In the genomic region with DNA sequence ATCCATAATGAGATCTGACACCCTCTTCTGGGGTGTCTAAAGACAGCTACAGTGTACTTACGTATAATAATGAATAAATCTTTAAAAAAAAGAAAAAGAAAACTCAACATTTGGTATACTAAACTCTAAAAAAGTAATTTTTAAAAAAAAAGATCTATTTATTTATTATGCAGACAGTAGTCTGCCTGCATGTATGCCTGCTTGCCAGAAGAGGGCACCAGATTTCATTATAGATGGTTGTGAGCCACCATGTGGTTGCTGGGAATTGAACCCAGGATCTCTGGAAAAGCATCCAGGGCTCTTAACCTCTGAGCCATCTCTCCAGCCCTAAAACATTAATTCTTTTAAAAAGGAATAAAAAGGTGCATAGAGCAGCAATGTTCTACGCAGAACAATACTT, we compare ENCODE assay signal across 19 mouse cellular contexts. TPM values are rescaled to one million over a fixed set of nuclear protein-coding genes. Genes with fewer than 3 reads are reported as not detected.
DNase-seq lines count a peak whose midpoint lies in the region; ATAC-seq and TF ChIP-seq lines count a peak whose summit lies in the region.
"Not testable (repeated sequence)": the region's sequence is repeated elsewhere in the genome, so short reads cannot be mapped to it uniquely, and the experiment has no call there.
"Had no signal": no experiment of that assay in that cellular context is flagged by ENCODE, and none has a peak within 500 bp of the region (broad histone marks: within the 10 kb centered on the region; RNA-seq: fewer than 3 reads in every experiment).

No protein-coding gene starts in this region.

- H3K9ac ChIP-seq in MEL (ENCODE audit: control insufficient read depth, low read depth, low read length, poor library complexity, severe bottlenecking); hindbrain, postnatal 0 days (replicated peaks; ENCODE audit: low read length); kidney, postnatal 0 days (ENCODE audit: low read depth, low read length); liver, embryonic 14.5 days (replicated peaks); lung, postnatal 0 days (replicated peaks; ENCODE audit: low read depth): not testable (repeated sequence)

- intact Hi-C loops in gastrocnemius, adult 2 months (cut with DNase I) = not testable (repeated sequence)

- H3K9me3 ChIP-seq in MEL (replicated peaks; ENCODE audit: insufficient read depth, low read length); hindbrain, postnatal 0 days (ENCODE audit: low read length); kidney, postnatal 0 days (replicated peaks; ENCODE audit: low read length); liver, embryonic 14.5 days (ENCODE audit: control insufficient read depth, low read length); lung, postnatal 0 days (ENCODE audit: low read length): not testable (repeated sequence)

- peak; percentile 19; the same call in 1 of the 2 replicates for TF ChIP-seq RAD21 in MEL (IDR thresholded peaks at IDR 0.05; ENCODE audit: low read depth, low read length)

- TF ChIP-seq CTCF in MEL (IDR thresholded peaks at IDR 0.05 in 2 of 3, conservative IDR thresholded peaks at IDR 0.05 in 1 of 3; ENCODE audit: control insufficient read depth in 1 of 3, insufficient read depth in 1 of 3, low read depth in 2 of 3, low read length in 3 of 3, poor library complexity in 1 of 3, severe bottlenecking in 1 of 3) = peak; percentile 11 to 51 (median 43); a peak in 5 of 6 replicates
- TF ChIP-seq CTCF in brain, embryonic 14.5 days (IDR thresholded peaks at IDR 0.05; ENCODE audit: borderline replicate concordance, extremely low read depth, insufficient read depth, insufficient read length) = peak; percentile 9; the same call in 1 of the 2 replicates
- peak; percentile 33; the same call in 1 of the 2 replicates for TF ChIP-seq CTCF in gastrocnemius, adult 2 months (IDR thresholded peaks at IDR 0.05)
- TF ChIP-seq CTCF in hindbrain, postnatal 0 days (IDR thresholded peaks at IDR 0.05; ENCODE audit: low read depth) = peak; percentile 26; the same call in 1 of the 2 replicates
- peak; percentile 52 for TF ChIP-seq CTCF in kidney, postnatal 0 days (IDR thresholded peaks at IDR 0.05; ENCODE audit: low read depth)
- TF ChIP-seq CTCF in liver, embryonic 14.5 days (IDR thresholded peaks at IDR 0.05; ENCODE audit: low read depth) = peak; percentile 29; the same call in 1 of the 2 replicates
- peak; percentile 22 for TF ChIP-seq CTCF in lung, postnatal 0 days (IDR thresholded peaks at IDR 0.05)

- H3K27me3 ChIP-seq in MEL (ENCODE audit: control insufficient read depth in 1 of 2, insufficient read depth in 2 of 2, low read length in 2 of 2); hindbrain, postnatal 0 days (ENCODE audit: insufficient read depth, low read length); kidney, postnatal 0 days (ENCODE audit: insufficient read depth, low read length): not testable (repeated sequence)
- H3K27me3 ChIP-seq in liver, embryonic 14.5 days (ENCODE audit: control insufficient read depth, insufficient read depth, low read length) = peaks cover 43% of the 10 kb centered on the region
- peaks cover 12% of the 10 kb centered on the region for H3K27me3 ChIP-seq in lung, postnatal 0 days (replicated peaks; ENCODE audit: insufficient read depth, low read length)

- WGBS in hindbrain, postnatal 0 days = 89% methylated on average over 2 of the region's 2 CpGs
- WGBS in kidney, postnatal 0 days = 96% methylated on average over 2 of the region's 2 CpGs
- WGBS in liver, embryonic 14.5 days (ENCODE audit: insufficient replicate concordance) = 68% methylated on average over 2 of the region's 2 CpGs
- WGBS in lung, postnatal 0 days = 98% methylated on average over 2 of the region's 2 CpGs

- not testable (repeated sequence) for H3K79me2 ChIP-seq in MEL (ENCODE audit: control insufficient read depth, insufficient read depth, low read length, poor library complexity)

- TF ChIP-seq POLR2A in MEL (IDR thresholded peaks at IDR 0.05; ENCODE audit: control insufficient read depth in 1 of 2, insufficient read depth in 1 of 2, low read depth in 1 of 2, low read length in 2 of 2, poor library complexity in 1 of 2); brain, embryonic 14.5 days (IDR thresholded peaks at IDR 0.05; ENCODE audit: borderline replicate concordance, extremely low read depth, insufficient read depth, insufficient read length, poor library complexity, severe bottlenecking): not testable (repeated sequence)

- H3K4me1 ChIP-seq in MEL (ENCODE audit: control insufficient read depth in 1 of 2, insufficient read depth in 2 of 2, low read length in 2 of 2); hindbrain, postnatal 0 days (ENCODE audit: insufficient read depth, low read length); kidney, postnatal 0 days (replicated peaks; ENCODE audit: insufficient read depth, low read length); liver, embryonic 14.5 days (replicated peaks; ENCODE audit: control insufficient read depth in 2 of 2, insufficient read depth in 2 of 2, low read length in 1 of 2); lung, postnatal 0 days (ENCODE audit: insufficient read depth, low read depth, low read length): not testable (repeated sequence)

- not testable (repeated sequence) for ATAC-seq in hindbrain, postnatal 0 days; kidney, postnatal 0 days (replicated peaks; ENCODE audit: low FRiP score, low read depth); liver, embryonic 14.5 days (ENCODE audit: insufficient read depth); lung, postnatal 0 days

- H3K4me3 ChIP-seq in MEL (ENCODE audit: control insufficient read depth in 1 of 2, insufficient read depth in 1 of 2, low read depth in 2 of 2, low read length in 2 of 2); gastrocnemius, adult 2 months; hindbrain, postnatal 0 days (ENCODE audit: low read length); kidney, postnatal 0 days (replicated peaks; ENCODE audit: low read depth, low read length); liver, embryonic 14.5 days (ENCODE audit: insufficient read depth in 1 of 2, low read depth in 2 of 2, low read length in 2 of 2); lung, postnatal 0 days (ENCODE audit: low read depth, low read length): not testable (repeated sequence)

- H3K4me2 ChIP-seq in hindbrain, postnatal 0 days (ENCODE audit: low read depth, low read length); kidney, postnatal 0 days (ENCODE audit: low read length); liver, embryonic 14.5 days (ENCODE audit: low read depth); lung, postnatal 0 days (replicated peaks; ENCODE audit: low read depth, low read length): not testable (repeated sequence)

- TF ChIP-seq EP300 in MEL (IDR thresholded peaks at IDR 0.05; ENCODE audit: low read depth in 1 of 2, low read length in 2 of 2); liver, embryonic 14.5 days (IDR thresholded peaks at IDR 0.05; ENCODE audit: low read depth); lung, postnatal 0 days (IDR thresholded peaks at IDR 0.05): not testable (repeated sequence)

- H3K27ac ChIP-seq in MEL (ENCODE audit: control insufficient read depth, low read depth, low read length); gastrocnemius, adult 2 months; hindbrain, postnatal 0 days; kidney, postnatal 0 days; liver, embryonic 14.5 days; lung, postnatal 0 days (ENCODE audit: low read length): not testable (repeated sequence)

- H3K36me3 ChIP-seq in MEL (ENCODE audit: control insufficient read depth in 1 of 2, insufficient read depth in 2 of 2, low read length in 2 of 2); hindbrain, postnatal 0 days (ENCODE audit: insufficient read depth, low read length); kidney, postnatal 0 days (ENCODE audit: insufficient read depth, low read length); liver, embryonic 14.5 days (replicated peaks; ENCODE audit: control insufficient read depth, insufficient read depth, low read depth); lung, postnatal 0 days (ENCODE audit: insufficient read depth, low read length): not testable (repeated sequence)

- peak; percentile 8 for DNase-seq in CD4-positive, CD25-positive, alpha-beta regulatory T cell, adult 2 months (ENCODE audit: low read depth, low spot score)
- DNase-seq in MEL (ENCODE audit: low read depth, low spot score) = peak; percentile 14
- DNase-seq in brain, embryonic 14.5 days (ENCODE audit: low read depth); gastrocnemius, adult 2 months; hindbrain, postnatal 0 days (ENCODE audit: low spot score); kidney, postnatal 0 days (ENCODE audit: low spot score); liver, embryonic 14.5 days (ENCODE audit: low read depth in 3 of 3, low spot score in 3 of 3); lung, postnatal 0 days (ENCODE audit: low spot score): not testable (repeated sequence)

RNA-seq across cellular contexts. Expression of a gene that starts 2.2 kb away (rescaled TPM):
- total RNA-seq in MEL (2012; rRNA removed) = 0.78 and 1.5 TPM in 2 replicates
- 1 to 10 TPM in 1 of 2 experiments, not detected in 1; 1.3 TPM for polyA plus RNA-seq in MEL (2012; ENCODE audit: insufficient read depth in 1 of 2, insufficient read length in 2 of 2, low read depth in 1 of 2, low replicate concordance in 2 of 2, missing spikeins in 1 of 2)
- polyA plus RNA-seq in brain, embryonic 14.5 days (2012; rRNA removed) = 0.29 and 0.63 TPM in 2 replicates
- under 1 TPM; 0.78 to 0.89 TPM for total RNA-seq in gastrocnemius, adult 2 months (2021)
- total RNA-seq in hindbrain, postnatal 0 days (2014; rRNA removed) = 1.5 and 2.1 TPM in 2 replicates
- 0.26 and 0.31 TPM in 2 replicates for polyA plus RNA-seq in hindbrain, postnatal 0 days (2015; fragmentation: Nextera tagmentation; extraction: Ambion mirVana)
- polyA plus RNA-seq in kidney, postnatal 0 days (2015; fragmentation: Nextera tagmentation; extraction: Ambion mirVana) = 2.1 and 2.5 TPM in 2 replicates
- 0.11 and 0.13 TPM in 2 replicates for polyA plus RNA-seq in liver, embryonic 14.5 days (2012; rRNA removed)
- polyA plus RNA-seq in liver, embryonic 14.5 days (2014; fragmentation: Nextera tagmentation; extraction: Ambion mirVana) = 0.06 and 0.18 TPM in 2 replicates
- 0.04 TPM in 1 of 2 replicates, not detected in the other for polyA plus RNA-seq in lung, postnatal 0 days (2015; fragmentation: Nextera tagmentation; extraction: Ambion mirVana)
- total RNA-seq: granulocyte monocyte progenitor cell, adult 5-6 weeks had no signal
- polyA plus RNA-seq: forebrain, embryonic 11.5 days; forebrain, embryonic 14.5 days had no signal

RNA-seq across cellular contexts. Expression of a gene that starts 2.4 kb away (rescaled TPM):
- not detected in 2 replicates for total RNA-seq in MEL (2012; rRNA removed)
- polyA plus RNA-seq in MEL (2012; ENCODE audit: insufficient read depth in 1 of 2, insufficient read length in 2 of 2, low read depth in 1 of 2, low replicate concordance in 2 of 2, missing spikeins in 1 of 2) = not detected
- 0.07 TPM in 1 of 2 replicates, not detected in the other for polyA plus RNA-seq in brain, embryonic 14.5 days (2012; rRNA removed)
- total RNA-seq in gastrocnemius, adult 2 months (2021) = not detected
- total RNA-seq in hindbrain, postnatal 0 days (2014; rRNA removed) = 0.52 TPM in 1 of 2 replicates, not detected in the other
- not detected in 2 replicates for polyA plus RNA-seq in hindbrain, postnatal 0 days (2015; fragmentation: Nextera tagmentation; extraction: Ambion mirVana)
- 0.32 and 1.1 TPM in 2 replicates for polyA plus RNA-seq in kidney, postnatal 0 days (2015; fragmentation: Nextera tagmentation; extraction: Ambion mirVana)
- polyA plus RNA-seq in liver, embryonic 14.5 days (2012; rRNA removed) = not detected in 2 replicates
- polyA plus RNA-seq in liver, embryonic 14.5 days (2014; fragmentation: Nextera tagmentation; extraction: Ambion mirVana) = not detected in 2 replicates
- not detected in 2 replicates for polyA plus RNA-seq in lung, postnatal 0 days (2015; fragmentation: Nextera tagmentation; extraction: Ambion mirVana)
- total RNA-seq: gastrocnemius, postnatal 36 days; granulocyte monocyte progenitor cell, adult 5-6 weeks; heart, adult 8-10 months; heart, postnatal 10 days; heart, postnatal 36 days had no signal
- polyA plus RNA-seq: activated CD4-positive, CD25-positive, alpha-beta regulatory T cell, adult 4 months; forebrain, embryonic 11.5 days; forebrain, embryonic 14.5 days; hindbrain, embryonic 10.5 days; hindbrain, embryonic 13.5 days; intestine, embryonic 14.5 days had no signal
